Mouse (Mus musculus): ENCODE measurements at regions not wholly inside any gene's neighbourhood (a gene's known extent, or its start where the extent isn't known, plus 50 kb on each side); places are given as distances from the start of the nearest gene placed in this dataset.

GRCm38 (mm10) chr12:71623271-71623670 lies 207.6 kb upstream of the Daam1 start:
- no peak for DNase-seq (ENCODE audit: low read depth, low spot score)

GRCm38 (mm10) chr12:71624076-71624475 lies 206.8 kb upstream of the Daam1 start:
- no peak for DNase-seq (ENCODE audit: low read depth, low spot score)

DNA sequence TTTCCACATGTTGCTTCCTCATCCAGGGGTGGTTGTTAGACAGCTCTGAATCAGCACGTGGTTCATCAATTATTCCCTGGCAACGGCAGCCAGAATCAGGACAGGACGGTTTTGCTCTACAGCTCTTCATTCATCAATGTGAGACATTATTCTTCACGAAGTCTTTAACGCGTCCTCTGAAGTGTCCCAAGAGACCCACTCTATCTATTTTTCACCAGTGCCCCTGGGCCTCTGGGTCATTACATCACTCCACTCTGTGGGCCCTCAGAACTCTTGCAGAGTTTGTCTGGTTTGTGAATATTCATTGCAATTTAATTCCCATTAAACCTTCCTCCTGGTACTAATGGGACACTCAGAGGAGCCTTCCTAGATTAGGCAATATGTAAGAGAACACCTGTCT lies 206.2 kb upstream of the Daam1 start:
- no peak for DNase-seq (ENCODE audit: low read depth, low spot score)

DNA sequence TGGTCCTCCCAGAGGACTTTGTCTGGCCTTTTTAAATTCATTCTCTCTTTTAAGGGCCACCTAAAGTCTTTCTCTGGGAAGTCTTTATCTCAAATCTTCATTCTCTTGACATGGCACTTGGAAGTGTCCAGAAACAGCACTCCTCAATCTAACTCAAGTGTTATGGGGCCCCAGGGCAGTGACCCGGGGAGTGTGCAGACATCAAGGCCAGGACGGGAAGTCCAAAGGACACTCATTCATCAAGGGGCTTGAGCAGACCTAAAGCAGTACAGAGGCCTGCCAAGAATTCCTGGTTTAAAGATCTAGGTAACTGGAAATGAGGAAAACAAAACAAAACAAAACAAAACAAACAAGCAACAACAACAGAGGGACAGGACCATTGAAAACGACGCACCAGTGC lies 205.8 kb upstream of the Daam1 start:
- no peak for DNase-seq (ENCODE audit: low read depth, low spot score)

DNA sequence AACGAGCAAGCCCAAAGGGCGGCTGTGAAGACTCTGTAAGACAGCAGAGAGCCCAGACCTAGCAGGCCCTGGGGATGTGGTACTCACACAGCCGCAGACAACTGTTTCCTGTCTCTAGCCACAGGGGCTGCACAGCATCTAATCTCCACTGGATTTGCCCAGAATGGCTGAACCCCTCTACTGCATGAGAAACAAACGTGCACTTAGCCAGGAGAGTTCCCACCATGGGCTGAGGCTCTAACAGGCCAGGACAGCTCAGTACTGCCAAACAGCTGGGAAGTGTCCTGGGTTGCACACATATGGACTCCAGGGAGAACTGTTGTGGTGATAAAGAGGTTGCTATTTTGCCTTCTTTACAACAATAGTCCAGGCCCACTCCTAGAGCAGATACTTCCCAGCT lies 204.1 kb upstream of the Daam1 start:
- no peak for DNase-seq (ENCODE audit: low read depth, low spot score)

DNA sequence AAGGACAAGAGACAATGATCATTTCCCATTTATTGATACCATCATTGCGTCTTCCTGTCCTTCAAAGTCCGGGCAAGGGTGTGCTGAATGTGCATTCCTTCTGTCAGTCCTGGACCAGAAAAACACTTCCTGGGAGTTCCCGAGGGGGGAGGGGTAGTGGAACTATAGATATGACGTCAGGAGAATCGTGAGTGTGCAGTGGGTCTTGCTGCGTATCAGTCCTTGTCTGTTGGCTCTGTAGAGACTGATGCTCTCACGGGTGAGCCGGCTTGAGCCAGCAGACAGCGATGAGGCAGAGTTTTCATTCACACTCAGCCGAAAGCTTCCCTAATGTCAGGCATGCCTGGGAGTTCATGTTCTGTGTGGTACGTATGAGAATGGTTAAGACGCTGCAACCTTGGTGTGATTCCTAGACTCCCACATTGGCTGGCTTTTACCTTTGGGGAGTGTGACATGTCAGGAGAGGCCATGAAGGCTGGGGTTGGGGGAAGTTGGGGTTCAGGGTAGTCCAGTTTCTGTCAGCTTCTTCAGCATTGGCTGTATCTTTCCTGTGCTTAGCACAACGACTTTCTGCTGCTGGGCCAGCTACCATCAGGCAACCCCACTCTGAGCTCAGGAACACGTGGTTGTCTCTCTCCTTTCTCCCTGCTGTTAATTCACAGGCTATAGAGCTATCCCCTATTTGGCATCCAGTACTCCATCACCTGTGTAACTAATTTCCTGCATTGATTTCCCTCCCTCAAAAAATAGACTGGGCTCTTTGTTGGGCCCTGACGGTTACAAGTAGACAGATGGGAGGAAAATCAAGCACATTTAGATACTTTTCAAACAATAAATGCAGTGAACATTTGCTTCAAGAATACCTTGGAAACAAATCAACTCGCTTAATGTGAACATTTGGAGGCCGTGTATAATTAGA lies 203.2 kb upstream of the Daam1 start:
- DNase-seq (ENCODE audit: low read depth, low spot score): no peak

DNA sequence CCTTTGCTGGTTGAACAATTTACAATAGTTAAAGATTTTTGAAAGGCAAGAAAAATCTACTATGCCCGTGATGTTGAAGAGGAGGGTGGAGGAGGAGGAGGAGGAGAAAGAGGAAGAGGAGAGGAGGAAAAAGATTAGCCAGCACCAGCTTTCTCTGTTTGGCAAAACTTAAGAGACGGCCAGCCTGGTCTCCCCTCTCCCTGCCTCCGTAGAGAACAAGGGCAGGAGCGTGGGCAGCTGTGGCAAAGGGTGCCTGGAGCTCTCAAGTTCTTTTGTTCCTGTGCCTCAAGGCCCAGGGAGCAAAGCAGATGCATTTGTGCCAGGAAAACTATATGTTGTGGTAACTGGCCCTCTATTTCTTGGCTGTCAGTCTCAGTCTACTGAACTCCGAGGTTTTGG lies 202.5 kb upstream of the Daam1 start:
- DNase-seq (ENCODE audit: low read depth, low spot score): no peak

DNA sequence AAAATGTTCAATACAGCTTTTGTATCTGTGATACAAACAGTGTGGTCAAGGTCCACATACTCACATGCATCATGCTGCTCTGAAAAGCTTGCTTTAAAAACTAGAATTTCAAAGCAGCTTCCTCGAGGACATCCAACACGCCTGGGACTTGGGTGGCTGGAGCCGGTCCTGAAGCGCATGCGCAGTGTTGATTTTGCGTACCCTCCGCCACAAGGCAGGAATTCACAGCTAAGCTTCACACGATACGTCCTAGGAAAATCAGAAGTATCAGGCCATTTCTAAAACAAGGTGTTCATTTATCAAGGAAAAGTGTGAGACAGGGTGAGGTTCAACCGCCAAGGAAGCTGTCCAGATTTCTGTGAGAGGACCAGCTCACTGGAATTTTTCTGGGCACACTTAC lies 202.1 kb upstream of the Daam1 start:
- DNase-seq (ENCODE audit: low read depth, low spot score): no peak

DNA sequence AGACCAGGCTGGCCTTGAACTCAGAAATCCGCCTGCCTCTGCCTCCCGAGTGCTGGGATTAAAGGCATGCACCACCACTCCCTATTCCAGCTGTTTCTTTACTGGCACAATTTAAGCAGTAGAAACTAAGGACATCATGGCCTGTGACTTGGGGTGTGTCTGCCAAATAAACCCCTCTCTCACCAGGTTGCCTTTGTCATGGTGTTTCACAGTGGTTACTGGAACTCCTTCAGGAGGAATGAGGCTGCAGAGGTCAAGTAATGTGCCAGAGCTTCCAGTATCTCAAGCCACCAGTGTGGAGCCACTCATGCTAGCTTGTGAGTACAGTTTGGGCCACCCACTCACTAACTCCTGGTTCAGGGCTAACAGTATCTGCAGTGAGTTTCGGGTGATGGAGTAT lies 200.5 kb upstream of the Daam1 start:
- DNase-seq (ENCODE audit: low read depth, low spot score): no peak

GRCm38 (mm10) chr12:71636300-71636699 lies 194.6 kb upstream of the Daam1 start:
- DNase-seq (ENCODE audit: low read depth, low spot score): no peak

- peak; percentile 34 for DNase-seq (ENCODE audit: low read depth, low spot score)
Measured at GRCm38 (mm10) chr12:71637248-71637647, 193.6 kb upstream of the Daam1 start.

DNA sequence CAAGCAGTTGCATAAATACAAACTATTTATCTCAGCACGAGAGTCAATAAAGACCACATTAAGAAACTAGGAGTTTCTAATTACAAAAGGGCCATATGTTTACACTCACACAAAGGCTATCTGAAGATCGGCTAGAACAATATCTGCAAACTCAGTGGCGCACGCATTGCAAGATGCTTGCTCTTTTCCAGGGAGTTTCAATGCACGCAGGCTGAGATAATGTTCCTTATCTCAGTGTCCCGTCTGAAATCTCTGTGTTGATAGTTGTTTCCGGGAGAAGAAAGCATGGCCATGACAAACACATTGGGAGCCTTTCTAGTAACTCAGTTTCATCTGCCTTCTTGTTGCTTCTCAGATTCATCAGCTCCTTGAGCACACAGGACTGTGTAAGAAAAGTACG lies 192.6 kb upstream of the Daam1 start:
- DNase-seq (ENCODE audit: low read depth, low spot score): no peak

DNA sequence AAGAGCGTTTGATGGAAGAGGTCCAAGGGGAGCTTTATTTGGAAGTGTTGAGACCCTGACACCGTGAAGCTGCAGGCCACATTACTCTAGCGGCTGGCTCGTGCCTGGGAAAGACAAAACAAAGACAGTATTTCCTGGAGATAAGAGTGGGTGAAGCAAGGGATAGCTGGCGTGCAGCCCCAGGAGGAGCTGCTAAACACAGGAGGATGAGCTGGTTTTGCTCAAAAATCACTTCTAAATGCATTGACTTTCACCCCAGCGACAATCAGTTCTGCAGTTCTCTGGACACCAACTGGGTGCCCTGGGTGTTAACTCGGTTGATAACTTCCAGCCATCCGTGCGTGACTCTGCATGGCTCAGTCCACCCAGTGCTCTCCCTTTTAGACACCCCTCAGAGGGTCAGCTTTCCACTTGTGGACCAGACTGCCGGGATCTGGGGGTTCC lies 190.8 kb upstream of the Daam1 start:
- no peak for DNase-seq (ENCODE audit: low read depth, low spot score)

DNA sequence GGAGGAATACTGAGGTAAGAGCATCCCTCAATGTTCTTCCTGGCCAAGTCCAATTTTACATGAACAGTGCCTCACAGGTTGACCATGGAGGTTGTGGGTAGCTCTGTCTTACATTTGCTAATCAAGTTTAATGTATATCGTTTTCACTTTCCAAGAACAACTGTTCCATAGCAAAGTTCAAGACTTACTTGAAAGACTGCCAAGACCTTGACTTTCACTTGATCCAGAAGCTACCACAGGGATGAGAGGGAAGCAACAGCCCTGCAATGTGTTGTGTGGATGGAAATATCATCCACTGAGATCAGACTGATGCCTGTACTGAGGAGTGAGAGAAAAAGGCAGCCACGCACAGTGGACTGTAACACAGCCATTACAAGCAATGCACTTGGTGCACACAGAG lies 189.4 kb upstream of the Daam1 start:
- DNase-seq (ENCODE audit: low read depth, low spot score): no peak

GRCm38 (mm10) chr12:71642797-71643337 lies 188.0 kb upstream of the Daam1 start:
- no peak for DNase-seq (ENCODE audit: low read depth, low spot score)

- no peak for DNase-seq (ENCODE audit: low read depth, low spot score)
Measured at GRCm38 (mm10) chr12:71651251-71651650, 179.6 kb upstream of the Daam1 start.

- no peak for DNase-seq (ENCODE audit: low read depth, low spot score)
Measured at GRCm38 (mm10) chr12:71693346-71694038, 137.4 kb upstream of the Daam1 start.

GRCm38 (mm10) chr12:71701753-71702152 lies 129.1 kb upstream of the Daam1 start:
- DNase-seq (ENCODE audit: low read depth, low spot score): peak; percentile 29

DNA sequence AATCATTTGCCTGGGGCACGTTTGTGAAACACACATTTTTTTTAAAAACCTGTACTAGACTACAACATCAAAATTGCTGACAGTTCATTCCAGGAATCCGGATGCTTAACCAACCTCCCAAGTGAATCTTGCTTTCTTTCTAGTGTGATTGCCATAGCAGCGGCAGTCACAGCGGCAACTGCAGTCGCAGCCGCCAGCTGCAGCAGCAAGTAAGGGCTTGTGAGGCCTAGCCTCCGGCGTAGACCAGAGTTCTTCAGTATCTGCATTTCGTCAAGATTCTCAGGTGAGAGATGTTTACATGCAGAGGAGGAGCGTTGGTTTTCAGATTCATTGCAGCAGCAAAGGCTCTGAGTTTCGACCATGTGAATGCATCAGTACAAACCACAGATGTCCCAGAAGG lies 128.7 kb upstream of the Daam1 start:
- no peak for DNase-seq (ENCODE audit: low read depth, low spot score)

DNA sequence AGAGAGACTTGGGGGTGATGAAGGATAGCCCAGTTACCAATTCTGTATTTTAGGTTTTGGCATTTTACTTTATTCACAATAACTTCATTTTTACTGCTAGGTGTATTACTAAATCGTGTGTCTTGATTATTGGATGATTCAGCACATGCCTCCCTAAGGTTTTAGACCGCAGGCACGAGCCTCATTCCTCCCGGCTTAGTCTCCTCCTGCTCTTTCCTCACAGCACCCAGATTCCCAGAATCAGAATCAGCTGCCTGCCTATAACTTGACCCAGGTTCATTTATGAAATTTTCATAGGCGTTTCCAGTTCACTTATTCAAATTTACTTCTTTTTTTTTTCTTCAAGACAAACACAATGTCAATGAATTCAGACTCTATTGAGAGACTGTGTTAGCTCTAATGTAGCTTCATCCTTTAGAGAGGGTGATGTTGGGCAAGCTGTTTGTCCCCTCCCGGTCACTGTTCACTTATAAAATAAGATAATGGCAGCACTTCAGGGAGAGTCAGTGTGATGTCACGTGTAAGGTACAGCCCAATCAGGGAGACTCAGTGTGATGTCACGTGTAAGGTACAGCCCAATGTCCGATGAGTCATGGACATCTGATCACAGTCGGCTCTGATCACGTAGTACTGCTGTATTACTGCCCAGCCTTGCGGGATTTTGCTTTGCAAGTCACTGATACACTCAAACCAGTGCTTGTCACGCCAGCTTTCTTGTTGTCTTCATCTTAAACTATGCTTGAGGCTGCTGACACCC lies 127.6 kb upstream of the Daam1 start:
- DNase-seq (ENCODE audit: low read depth, low spot score): peak; percentile 16

GRCm38 (mm10) chr12:71704431-71704830 lies 126.4 kb upstream of the Daam1 start:
- DNase-seq (ENCODE audit: low read depth, low spot score): no peak

All from 3T3-L1 (cell line).